Mouse (Mus musculus) CD4-positive helper T cell, adult 2 months (primary cell): ENCODE results near the gene Was.
"Not testable (repeated sequence)": the region's sequence is repeated elsewhere in the genome, so short reads cannot be mapped to it uniquely, and the experiment has no call there.

Experiments used
- DNase-seq: peaks from one replicate; pipeline ENCODE4 v3.0.0-alpha.2; 2012; ENCODE audit warnings: low read depth, missing footprints, low spot score

Gene Was

GRCm38 (mm10) chrX:8090346-8090953 lies at the start of gene Was:
Gene Was, minus strand, starts transcription at chrX:8090498.
- peak; percentile 71 for DNase-seq

DNA sequence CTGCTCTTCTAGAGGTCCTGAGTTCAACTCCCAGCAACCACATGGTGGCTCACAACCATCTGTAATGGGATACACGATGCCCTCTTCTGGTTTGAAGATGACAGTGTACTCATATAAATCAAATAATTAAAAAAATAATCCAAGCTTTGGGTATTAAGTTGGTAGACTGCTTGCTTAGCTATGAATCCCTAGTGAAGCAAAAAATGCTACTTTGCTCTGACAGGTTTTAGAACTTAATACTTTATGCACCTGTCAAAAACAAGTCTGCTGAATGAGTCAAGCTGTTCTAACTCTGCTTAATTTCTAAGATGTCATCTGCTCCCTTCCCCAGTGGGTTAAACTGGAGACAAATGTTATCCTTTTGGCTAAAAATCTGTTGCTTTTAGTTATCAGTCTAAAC lies 49.2 kb upstream of the Was start:
- DNase-seq = no peak

DNA sequence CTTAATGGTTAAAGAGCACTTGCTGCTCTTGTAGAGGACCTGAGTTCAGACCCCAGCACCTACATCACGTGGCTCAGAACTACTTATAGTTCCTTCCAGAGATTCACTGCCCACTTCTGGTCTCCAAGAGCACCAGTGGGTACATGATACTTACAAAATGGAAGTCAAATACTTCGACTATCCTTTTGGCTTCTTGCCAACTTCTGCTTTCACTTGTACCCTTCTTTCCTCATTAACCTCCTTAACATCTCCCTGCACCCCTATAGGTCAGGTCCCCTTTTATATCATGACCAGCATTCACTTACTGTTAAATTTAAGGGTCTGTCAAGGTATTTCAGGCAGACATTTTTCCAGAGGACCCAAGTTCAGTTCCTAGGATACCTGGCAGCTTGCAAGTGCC lies 45.6 kb upstream of the Was start:
- DNase-seq = no peak

DNA sequence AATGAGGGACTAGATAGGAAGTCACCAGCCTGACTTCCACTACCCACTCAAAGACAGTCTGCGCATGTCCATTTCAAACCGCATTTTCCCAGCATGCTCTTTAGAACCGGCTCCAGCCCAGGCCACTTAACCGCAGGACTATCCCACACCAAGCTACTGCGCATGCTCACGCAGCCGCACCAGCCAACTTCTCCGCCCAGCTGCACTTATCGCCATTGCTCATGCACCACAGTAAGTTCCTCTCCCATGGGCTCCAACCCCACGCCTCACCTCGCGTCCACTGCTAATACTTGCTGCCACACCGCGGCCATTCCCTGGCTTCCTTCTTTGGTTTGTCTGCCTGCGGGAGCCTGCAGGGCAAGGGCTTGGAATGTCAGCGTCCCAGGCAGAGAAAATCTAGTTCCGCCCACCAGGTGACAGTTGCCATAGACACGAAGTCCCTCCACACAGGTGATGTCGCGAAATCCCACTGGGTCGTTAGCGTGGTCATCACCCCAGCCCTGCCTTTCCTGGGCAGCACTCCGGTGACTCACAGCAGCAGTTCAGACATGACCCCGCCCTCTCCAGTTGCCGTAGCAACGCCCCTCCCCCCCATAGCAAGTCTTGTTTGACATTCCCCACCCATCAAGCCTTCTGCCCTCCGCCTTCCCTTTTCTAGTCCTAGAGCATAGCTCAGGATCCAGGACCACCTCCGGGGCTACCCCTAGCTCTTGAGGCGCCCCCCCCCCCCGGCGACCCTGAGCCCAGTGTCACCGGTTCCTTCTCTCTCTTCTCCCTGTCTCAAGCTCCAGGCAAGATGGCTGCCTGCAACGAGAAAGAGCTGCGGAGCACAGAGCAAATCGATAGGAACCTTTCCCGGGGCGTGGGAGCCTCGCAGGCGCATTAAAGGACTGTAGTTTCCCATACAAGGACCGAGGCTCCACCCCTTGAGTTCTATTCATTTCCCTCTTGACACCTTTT lies 42.0 kb upstream of the Was start, which contains the start of gene Wdr13:
Gene Wdr13, minus strand, starts transcription at position 876 of the 960 bp plus-strand sequence.
- peak; percentile 93 for DNase-seq

DNA sequence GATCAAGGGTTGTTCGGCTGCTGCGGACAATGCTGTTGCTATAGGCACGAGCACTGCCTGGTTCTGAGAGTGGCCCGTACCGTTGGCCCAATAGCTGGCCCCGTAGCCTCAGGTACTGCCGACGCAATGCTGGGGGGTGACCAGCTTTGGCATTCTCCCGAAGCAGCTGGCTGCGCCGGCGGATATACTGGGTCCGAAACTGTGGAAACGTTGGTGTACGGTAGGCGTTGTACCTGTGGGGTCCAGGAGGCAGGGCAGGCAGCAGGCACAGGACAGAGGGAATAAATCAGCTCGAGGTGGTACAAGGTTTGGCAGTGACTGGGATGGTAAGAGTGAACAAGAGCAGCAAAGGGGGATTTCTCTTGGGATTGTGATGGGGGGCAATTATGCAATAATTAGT lies 41.1 kb upstream of the Was start:
- DNase-seq = no peak

- DNase-seq = no peak
These were observed 34.9 kb upstream of the Was start for GRCm38 (mm10) chrX:8125235-8125634.

- no peak for DNase-seq
These were observed 33.6 kb upstream of the Was start for GRCm38 (mm10) chrX:8123821-8124470.

DNA sequence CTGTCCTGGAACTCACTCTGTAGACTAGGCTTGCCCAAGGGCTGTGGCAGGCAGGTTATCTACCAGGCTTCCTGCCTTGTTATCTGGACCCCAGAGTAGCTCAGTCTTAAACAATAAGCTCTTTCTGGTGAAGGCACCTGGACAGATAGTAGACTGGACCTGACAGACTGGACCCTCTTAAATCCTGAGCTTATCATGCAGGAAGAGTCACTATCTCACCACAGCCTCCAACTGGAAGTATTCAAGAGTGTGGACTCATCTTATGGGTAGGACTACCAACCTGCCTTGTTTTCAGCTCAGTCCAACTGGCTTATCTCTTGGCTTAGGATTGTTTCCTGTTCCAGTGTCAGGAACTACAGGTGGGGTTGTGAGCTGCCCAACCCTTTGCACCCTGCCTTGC lies 27.0 kb upstream of the Was start:
- DNase-seq = no peak

DNA sequence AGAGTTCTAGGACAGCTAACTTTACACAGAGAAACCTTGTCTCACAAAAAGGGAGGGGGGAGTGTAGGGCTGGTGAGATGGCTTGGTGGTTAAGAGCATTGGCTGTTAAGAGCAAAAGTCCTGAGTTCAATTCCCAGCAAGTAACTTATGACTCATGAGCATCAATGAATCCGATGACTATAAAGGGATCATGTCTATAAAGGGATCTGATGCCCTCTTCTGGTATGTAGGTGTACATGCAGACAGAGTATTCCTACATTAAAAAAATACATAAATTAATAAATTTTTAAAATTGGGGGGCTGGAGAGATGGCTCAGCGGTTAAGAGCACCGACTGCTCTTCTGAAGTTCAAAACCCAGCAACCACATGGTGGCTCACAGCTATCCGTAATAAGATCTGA lies 25.0 kb upstream of the Was start:
- peak; percentile 14 for DNase-seq

DNA sequence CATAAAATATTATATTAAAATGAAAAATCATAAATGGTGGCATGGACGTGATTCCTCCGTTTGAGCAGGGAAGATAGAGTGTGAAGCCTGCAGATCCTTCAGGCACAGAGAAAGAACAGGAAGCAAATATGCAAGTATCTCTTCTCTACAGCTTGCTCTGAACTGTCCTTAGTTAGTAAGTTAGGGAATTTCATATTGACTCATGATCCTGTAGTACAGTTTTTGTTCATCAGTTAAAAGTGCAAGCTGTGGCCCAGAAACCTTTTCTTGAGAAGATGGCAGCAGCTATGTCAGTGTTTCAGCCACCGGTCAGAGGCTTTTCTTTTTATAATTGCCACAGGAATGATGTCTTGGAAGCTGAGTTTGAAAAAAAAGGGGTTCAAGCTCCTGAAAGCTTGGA lies 14.7 kb upstream of the Was start:
- no peak for DNase-seq

DNA sequence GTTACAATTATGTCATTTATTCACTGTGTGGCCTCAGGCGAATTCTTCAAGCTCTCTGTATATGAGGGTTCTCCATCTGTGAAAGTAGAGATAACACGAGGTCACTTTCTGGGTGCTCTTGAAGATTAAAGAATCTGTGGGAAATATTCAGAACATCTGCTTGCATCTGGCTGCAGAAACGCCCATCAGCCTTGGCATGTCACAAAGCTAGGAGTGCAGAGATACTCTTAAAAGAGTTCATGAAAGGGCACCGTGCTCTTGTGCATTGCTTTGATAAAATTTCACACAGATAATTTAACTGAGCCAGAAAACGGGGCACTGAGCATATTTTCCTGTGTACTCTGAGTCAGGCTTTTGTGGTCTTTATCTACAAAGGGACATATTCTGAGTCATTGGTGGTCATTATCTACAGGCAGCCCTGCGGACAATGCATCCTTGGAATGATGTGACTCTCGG lies 11.9 kb upstream of the Was start:
- DNase-seq = no peak

DNA sequence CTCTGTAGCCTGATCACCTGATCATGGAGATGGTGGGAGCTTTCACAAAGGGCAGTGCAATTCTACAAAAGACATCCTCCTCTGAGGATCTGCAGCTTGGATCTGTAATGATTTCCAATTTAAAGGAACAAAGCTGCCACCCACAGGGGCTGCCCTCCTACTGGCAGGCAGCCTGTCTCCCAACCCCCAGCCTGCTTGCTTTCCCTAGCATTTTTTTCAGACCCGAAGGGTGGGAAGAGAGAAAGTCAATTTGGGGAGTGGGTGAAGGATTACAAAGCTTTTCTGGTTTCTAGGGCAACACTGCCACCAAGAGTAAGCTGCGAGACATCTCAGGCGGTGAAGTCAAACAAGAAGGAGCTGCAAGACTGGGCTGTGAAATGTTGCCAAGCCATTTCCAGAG lies 10.7 kb upstream of the Was start:
- DNase-seq = no peak

- peak; percentile 20 for DNase-seq
These were observed 9.1 kb upstream of the Was start for GRCm38 (mm10) chrX:8099435-8099834.

DNA sequence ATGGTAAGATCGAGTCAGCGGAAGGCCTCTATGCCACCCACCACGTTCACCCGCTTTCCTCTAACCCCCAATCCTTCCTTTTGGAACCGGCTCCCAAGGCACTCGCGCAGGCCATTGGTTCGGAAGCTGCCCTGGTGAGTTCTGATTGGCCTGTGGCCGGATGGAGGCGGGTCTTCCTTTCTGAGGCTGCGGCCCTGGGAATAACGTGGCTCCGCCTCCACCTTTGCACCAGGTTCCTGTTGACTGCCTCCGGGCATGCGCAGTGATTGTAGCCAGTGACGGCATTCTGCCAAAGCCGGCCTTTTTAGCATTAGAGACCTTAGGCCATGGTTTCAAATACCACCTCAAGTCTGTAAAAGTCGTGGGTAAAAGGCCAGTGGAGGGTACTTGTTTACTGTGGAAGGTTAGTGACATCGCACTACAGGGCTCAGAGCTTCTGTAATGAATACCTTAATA lies 6.5 kb upstream of the Was start:
- peak; percentile 97 for DNase-seq

DNA sequence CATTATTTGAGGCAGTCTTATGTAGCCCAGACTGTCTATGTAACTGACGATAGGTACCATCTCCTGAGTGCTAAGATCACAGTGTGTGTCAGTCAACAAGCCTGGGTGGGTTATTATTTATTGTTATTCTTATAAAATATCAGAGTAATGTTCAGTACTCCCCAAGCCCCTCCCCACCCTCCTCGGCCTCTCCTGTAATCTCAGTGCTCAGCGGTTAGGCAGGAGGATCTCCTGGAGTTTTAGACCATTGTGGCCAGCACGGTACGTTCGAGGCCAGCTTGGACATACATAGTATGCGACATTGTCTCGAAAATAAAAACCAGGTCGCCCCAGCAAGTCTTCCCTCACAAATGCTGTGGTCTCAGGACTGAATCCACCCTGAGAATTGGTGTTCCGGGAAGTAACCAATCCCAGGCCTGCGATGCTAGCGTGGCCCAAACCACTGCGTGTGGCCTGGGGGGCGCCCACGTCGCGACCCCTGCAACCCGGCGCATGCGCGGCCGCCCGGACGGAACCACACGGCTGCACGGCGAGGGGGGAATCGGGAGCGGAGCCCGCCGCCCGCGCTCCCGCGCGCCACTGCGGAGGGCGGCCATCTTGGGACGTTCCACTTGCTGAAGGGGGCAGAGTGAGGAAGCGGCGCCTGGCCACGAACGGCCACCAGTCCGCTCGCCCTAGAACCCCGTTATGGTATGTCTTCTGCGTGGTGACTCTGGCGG lies 5.9 kb upstream of the Was start:
- not testable (repeated sequence) for DNase-seq

GRCm38 (mm10) chrX:8095546-8095945 lies 5.2 kb upstream of the Was start:
- DNase-seq = peak; percentile 26

- DNase-seq = not testable (repeated sequence)
These were observed 653 bp upstream of the Was start for GRCm38 (mm10) chrX:8090954-8091347.

DNA sequence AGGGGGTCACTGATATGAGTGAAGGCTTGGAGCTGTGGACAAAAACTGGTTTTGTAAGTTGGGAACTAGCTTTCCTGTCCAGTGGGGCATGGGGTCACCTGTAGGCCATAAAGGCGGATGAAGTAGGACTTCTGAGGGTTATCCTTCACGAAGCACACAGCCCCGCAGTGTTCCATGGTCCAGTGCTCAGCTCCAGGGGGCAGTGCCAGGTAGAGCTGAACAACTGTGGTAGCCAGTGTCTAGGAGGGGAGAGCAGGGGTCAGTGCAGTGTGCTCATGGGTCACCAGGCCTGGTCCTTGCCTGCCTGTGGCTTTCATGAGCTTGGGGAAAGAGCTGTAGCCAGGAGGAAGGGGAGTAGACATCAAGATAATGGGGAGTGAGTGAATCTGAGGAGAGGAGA lies 552 bp downstream of the Was start:
- no peak for DNase-seq

- no peak for DNase-seq
These were observed 4.7 kb downstream of the Was start for GRCm38 (mm10) chrX:8085611-8086010.

DNA sequence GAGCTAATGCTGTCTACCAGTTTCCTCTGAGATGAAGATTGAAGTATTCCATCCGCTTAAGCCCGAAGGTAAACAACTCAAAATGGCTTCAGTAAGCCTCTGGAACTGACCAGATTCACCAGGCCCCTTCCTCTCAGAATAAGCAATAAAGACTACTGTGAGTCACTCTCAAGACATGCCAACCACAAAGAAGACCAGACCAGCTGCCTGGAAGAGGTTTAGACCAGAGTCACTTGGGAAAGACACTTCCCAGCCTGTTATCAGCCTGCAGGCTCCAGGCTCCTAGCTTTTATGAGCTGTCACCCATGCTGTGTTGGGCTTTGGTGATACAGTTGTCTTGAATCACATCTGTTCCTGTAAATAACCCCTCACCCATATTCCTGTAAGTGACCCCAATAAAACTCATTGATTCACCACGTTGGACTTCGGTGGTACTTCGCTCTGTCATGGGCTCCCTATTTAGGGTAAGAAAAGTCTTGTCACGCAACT lies 5.5 kb downstream of the Was start:
- DNase-seq = no peak

GRCm38 (mm10) chrX:8075104-8075503 lies 15.2 kb downstream of the Was start:
- DNase-seq = no peak
